Mouse (Mus musculus) neural tube, embryonic 14.5 days (tissue): ENCODE results near the gene Slc25a36. TPM values are rescaled to one million over a fixed set of nuclear protein-coding genes. Genes with fewer than 3 reads are reported as not detected.
A peak's percentile ranks its signal among the peaks of the same experiment; 100 is the strongest.

Experiments
- ATAC-seq: fragments of 200-750 bp; cut with Nextera tagmentation; 2 replicates; pipeline ENCODE4 v1.8.0; 2017; ENCODE audit warnings: low read depth, mild to moderate bottlenecking, moderate TSS enrichment, moderate library complexity
- H3K27ac ChIP-seq: fragments of 300-500 bp; sonication (generic); 2 replicates; pipeline ENCODE4 v1.5.1; 2014; ENCODE audit warnings: low read depth, mild to moderate bottlenecking, control low read depth, low read length, moderate library complexity, mixed read lengths
- H3K27me3 ChIP-seq: fragments of 300-500 bp; sonication (generic); 2 replicates; pipeline ENCODE4 v1.6.1; 2014; ENCODE audit warnings: low read length; ENCODE audit not compliant: control insufficient read depth, insufficient read depth
- H3K36me3 ChIP-seq: fragments of 300-500 bp; sonication (generic); 2 replicates; pipeline ENCODE4 v1.6.1; 2014; ENCODE audit warnings: low read length, mixed read lengths; ENCODE audit not compliant: control insufficient read depth, insufficient read depth
- H3K4me1 ChIP-seq: fragments of 300-500 bp; sonication (generic); 2 replicates; pipeline ENCODE4 v1.6.1; 2014; ENCODE audit warnings: low read length; ENCODE audit not compliant: control insufficient read depth, insufficient read depth
- H3K4me2 ChIP-seq: fragments of 300-500 bp; sonication (generic); 2 replicates; pipeline ENCODE4 v1.6.1; 2014; ENCODE audit warnings: mild to moderate bottlenecking, low read depth, low read length, control low read depth
- H3K4me3 ChIP-seq: fragments of 300-500 bp; sonication (generic); 2 replicates; pipeline ENCODE4 v1.5.1; 2014; ENCODE audit warnings: low read depth, low read length, control low read depth, mixed read lengths
- H3K9ac ChIP-seq: fragments of 300-500 bp; sonication (generic); replicated peaks from 2 replicates; pipeline ENCODE4 v1.6.1; 2014; ENCODE audit warnings: low read depth, mild to moderate bottlenecking, control low read depth, low read length, mixed read lengths
- H3K9me3 ChIP-seq: fragments of 300-500 bp; sonication (generic); 2 replicates; pipeline ENCODE4 v1.6.1; 2016; ENCODE audit warnings: low read length; ENCODE audit not compliant: control insufficient read depth
- whole genome bisulfite sequencing: fragments of 180-500 bp; shearing (Covaris S2); extraction: QIAGEN DNeasy Blood & Tissue Kit; methylation state at CpG from one replicate; pipeline ENCODE4 v1.1.7; 2014; 5-methylcytosine and 5-hydroxymethylcytosine counted together
- polyA plus RNA-seq: library from polyadenylated mRNA; unstranded; fragments of >200 nt; fragmentation: Nextera tagmentation; extraction: Ambion mirVana; gene quantifications from 2 replicates; pipeline ENCODE4 v1.2.1, GENCODE M21; 2014

The Slc25a36 gene
- polyA plus RNA-seq: 120 and 127 TPM in 2 replicates

DNA sequence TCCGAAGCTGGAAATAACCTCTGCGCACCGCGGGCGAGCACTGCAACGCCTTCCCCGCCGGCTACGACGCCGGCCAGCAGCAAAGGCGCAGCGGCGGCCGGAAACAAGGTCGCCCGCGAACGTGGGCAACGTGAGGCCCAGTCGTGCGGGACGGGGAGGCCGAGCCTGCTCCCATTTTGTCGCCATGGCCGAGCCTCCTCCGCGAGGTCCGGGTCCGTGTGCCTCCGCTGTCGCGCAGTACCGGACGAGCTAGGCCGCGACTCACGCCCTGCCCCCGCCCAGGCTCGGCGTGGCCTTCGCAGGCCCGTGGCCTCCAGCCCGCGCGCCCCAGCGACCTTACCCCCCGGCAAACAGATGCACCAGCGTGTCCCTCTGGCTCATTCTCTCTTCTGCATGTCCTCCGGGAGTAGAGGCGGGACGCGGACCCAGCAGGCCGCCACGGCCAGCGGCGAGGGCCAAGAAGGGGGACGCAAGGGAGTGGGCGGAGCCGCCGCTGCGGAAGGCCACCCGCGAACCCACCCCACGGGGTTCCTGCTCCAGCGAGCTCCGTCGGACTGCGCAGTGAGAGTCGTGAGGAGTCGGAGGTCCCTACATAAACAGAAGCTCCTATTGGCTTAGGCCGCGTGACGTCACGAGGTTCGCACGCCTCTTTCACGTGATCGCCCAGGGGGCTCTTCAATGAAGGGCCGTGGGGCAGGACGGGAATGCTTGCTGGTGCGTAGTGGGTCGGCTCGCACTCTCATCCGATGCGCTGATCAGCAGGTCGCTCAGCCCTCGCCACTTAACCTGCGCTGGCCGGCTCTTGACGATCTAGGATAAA is at the start of gene Slc25a36:
Gene Slc25a36, minus strand, starts transcription at position 587 of the 820 bp plus-strand sequence.
- Histone ChIP-seq H3K9me3 (no peaks in the 10 kb centered on the region), H3K27me3 (no peaks in the 10 kb centered on the region), H3K4me2 (peak within 1 kb of the TSS; percentile 51), H3K4me1 (peaks cover 13% of the 10 kb centered on the region), H3K9ac (peak within 1 kb of the TSS; percentile 86), H3K36me3 (no peaks in the 10 kb centered on the region), H3K27ac (peak within 1 kb of the TSS; percentile 85), H3K4me3 (peak within 1 kb of the TSS; percentile 80)
- WGBS: under 1% methylated on average over 86 of the region's 91 CpGs
- ATAC-seq: peak; percentile 99

DNA sequence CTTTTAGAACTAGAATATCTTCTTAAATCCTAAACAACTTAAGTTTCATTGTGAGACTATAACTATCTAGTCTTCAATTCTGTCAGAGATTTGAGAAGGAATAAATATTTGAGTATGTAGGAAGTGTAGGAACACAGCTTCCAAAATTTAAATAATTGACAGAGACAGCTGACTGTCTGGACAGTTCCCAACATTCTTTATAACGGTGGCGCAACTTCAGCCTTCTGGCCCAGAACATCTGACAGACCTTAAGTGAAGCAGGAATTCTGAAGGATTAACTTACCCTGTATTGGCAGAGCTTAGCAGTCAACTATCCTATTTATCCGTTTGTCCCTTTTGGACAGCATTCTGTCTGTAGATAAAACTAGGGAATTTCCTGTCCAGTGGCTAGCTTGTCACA is 47.5 kb upstream of the Slc25a36 start:
- no peak overlapping the region for H3K27ac ChIP-seq
- no peaks in the 10 kb centered on the region for H3K36me3 ChIP-seq
- H3K9me3 ChIP-seq: no peaks in the 10 kb centered on the region
- no peak overlapping the region for H3K4me3 ChIP-seq
- ATAC-seq: no peak
- H3K4me1 ChIP-seq: no peaks in the 10 kb centered on the region
- H3K4me2 ChIP-seq: no peak overlapping the region
- H3K9ac ChIP-seq: no peak overlapping the region
- 83% methylated on average over 3 of the region's 3 CpGs for WGBS
- H3K27me3 ChIP-seq: no peaks in the 10 kb centered on the region

DNA sequence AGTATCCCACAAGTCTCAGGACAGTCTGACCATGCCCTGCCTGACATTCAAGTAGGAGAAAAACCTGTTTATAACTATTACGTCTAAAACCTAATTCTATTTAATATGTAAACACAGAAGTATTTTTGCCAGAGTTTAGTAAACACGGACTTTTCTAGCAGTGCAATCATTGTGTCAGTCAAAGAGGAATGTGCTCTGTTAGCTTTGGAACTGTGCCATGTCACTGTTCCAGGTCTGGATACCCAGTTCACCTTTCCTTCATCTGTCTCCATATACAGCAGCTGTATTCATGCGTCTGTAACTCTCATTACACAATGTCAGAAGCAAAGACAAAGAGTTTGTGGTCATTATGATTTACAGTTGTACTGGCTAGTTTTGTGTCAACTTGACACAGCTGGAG is 45.0 kb upstream of the Slc25a36 start:
- H3K27me3 ChIP-seq: no peaks in the 10 kb centered on the region
- WGBS: 88% methylated on average over 3 of the region's 3 CpGs
- H3K36me3 ChIP-seq: no peaks in the 10 kb centered on the region
- no peaks in the 10 kb centered on the region for H3K9me3 ChIP-seq
- H3K4me1 ChIP-seq: no peaks in the 10 kb centered on the region
- no peak overlapping the region for H3K27ac ChIP-seq
- no peak for ATAC-seq
- no peak overlapping the region for H3K4me3 ChIP-seq
- no peak overlapping the region for H3K4me2 ChIP-seq
- H3K9ac ChIP-seq: no peak overlapping the region

DNA sequence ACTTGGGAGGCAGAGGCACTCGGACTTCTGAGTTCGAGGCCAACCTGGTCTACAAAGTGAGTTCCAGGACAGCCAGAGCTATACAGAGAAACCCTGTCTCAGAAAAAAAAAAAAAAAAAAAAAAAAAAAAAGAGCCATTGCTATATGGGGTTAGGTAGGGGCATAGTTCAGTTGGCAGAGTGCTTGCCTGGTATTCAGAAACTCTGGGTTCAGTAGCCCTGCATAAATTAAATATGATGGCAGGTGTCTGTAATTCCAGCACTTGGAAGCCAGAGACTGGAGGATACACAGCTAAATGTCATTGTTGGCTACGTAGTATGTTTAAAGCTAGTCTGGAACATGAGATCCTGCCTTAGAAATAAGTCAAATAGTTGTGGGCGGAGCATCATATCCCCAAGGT is 44.0 kb upstream of the Slc25a36 start:
- no peak overlapping the region for H3K9ac ChIP-seq
- no peaks in the 10 kb centered on the region for H3K4me1 ChIP-seq
- no peak overlapping the region for H3K4me3 ChIP-seq
- no peaks in the 10 kb centered on the region for H3K36me3 ChIP-seq
- WGBS: 96% methylated on average over 4 of the region's 4 CpGs
- H3K27ac ChIP-seq: no peak overlapping the region
- H3K27me3 ChIP-seq: no peaks in the 10 kb centered on the region
- no peaks in the 10 kb centered on the region for H3K9me3 ChIP-seq
- ATAC-seq: no peak
- H3K4me2 ChIP-seq: no peak overlapping the region

DNA sequence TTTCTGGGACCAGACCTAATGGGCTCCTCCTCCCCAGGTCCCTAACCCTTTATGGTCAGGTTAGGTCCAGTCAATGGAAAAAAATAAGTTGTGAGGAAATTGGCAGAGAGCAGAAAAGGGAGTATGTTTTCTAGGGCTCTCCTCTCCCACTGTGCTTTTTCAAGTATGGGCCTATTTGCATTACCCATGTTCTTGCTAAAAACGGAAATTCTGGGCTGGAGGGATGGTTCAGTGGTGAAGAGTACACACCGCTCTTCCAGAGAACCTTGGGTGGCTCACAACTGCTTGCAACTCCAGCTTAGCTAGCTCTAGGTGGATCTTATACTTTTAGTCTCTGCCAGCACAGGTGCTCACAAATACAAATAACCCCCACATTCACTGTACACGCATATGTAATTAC is 42.0 kb upstream of the Slc25a36 start:
- WGBS: 90% methylated on average over 3 of the region's 3 CpGs
- Histone ChIP-seq H3K4me2 (no peak overlapping the region), H3K9ac (no peak overlapping the region), H3K4me1 (no peaks in the 10 kb centered on the region), H3K36me3 (no peaks in the 10 kb centered on the region), H3K4me3 (no peak overlapping the region), H3K27me3 (no peaks in the 10 kb centered on the region), H3K27ac (no peak overlapping the region), H3K9me3 (no peaks in the 10 kb centered on the region)
- ATAC-seq: no peak

DNA sequence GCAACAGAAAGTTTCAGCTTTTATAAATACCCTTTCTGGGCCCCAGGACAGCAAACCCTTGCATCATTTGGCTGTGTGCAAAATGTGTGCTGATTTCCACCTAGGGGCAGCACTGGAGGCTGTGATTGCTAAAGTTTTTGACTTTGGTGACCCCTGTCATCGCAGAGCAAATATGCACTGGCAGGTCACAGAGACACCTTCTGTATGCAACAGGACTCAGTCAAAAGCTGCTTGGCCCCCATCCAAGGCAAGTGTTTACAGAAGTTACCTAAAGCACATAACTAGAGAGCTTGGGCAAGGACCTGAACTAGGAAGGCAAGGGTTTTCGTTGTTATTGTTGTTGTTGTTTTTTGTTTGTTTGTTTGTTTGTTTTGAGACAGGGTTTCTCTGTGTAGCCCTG is 36.3 kb upstream of the Slc25a36 start:
- H3K4me3 ChIP-seq: no peak overlapping the region
- no peaks in the 10 kb centered on the region for H3K4me1 ChIP-seq
- ATAC-seq: no peak
- H3K9me3 ChIP-seq: no peaks in the 10 kb centered on the region
- H3K9ac ChIP-seq: no peak overlapping the region
- H3K4me2 ChIP-seq: no peak overlapping the region
- WGBS: 85% methylated on average over 2 of the region's 2 CpGs
- H3K27me3 ChIP-seq: no peaks in the 10 kb centered on the region
- no peak overlapping the region for H3K27ac ChIP-seq
- H3K36me3 ChIP-seq: no peaks in the 10 kb centered on the region

DNA sequence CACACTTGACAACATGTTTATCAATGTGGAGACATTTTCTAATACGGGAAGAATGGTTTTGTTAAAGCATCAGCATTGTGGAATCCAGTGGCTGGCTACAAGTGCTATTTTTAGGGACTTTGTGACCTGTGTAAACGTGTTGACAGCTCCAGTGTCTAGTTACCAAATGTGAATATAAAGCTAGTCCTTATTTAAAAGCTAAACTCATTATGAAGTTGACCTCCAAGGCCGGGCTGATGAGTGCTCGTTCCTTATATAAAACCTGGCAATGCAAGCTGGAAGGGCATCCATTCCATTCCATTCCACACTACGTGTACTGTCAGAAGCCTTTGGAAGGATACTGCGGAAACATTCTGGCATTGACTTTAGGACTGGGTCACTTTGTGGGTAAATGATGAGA is 34.4 kb upstream of the Slc25a36 start:
- Histone ChIP-seq H3K27ac (no peak overlapping the region), H3K27me3 (no peaks in the 10 kb centered on the region), H3K4me2 (no peak overlapping the region), H3K36me3 (no peaks in the 10 kb centered on the region), H3K9ac (no peak overlapping the region), H3K4me1 (no peaks in the 10 kb centered on the region), H3K4me3 (no peak overlapping the region), H3K9me3 (no peaks in the 10 kb centered on the region)
- ATAC-seq: no peak
- WGBS: 87% methylated on average over 6 of the region's 6 CpGs

DNA sequence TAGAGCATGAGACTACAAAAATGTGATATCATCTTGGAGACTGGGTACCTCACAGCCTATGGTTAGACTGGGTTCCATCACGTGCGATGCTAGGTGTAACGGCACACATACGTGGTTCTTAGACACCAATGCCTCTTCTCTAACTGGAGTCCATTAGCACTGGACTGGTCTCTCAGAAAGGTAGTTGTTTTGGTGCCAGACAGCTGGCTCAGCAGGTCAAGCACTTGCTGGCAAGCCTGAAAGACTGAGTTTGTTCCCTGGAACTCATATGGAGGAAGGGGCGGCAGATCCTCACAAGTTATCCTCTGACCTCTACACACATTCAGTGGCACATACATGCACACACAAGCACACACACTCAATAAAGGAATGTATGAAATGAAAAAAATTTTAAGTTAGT is 32.5 kb upstream of the Slc25a36 start:
- no peaks in the 10 kb centered on the region for H3K9me3 ChIP-seq
- no peaks in the 10 kb centered on the region for H3K36me3 ChIP-seq
- H3K27ac ChIP-seq: no peak overlapping the region
- 89% methylated on average over 5 of the region's 5 CpGs for WGBS
- no peaks in the 10 kb centered on the region for H3K4me1 ChIP-seq
- H3K9ac ChIP-seq: no peak overlapping the region
- no peak overlapping the region for H3K4me3 ChIP-seq
- no peak for ATAC-seq
- H3K4me2 ChIP-seq: no peak overlapping the region
- no peaks in the 10 kb centered on the region for H3K27me3 ChIP-seq

DNA sequence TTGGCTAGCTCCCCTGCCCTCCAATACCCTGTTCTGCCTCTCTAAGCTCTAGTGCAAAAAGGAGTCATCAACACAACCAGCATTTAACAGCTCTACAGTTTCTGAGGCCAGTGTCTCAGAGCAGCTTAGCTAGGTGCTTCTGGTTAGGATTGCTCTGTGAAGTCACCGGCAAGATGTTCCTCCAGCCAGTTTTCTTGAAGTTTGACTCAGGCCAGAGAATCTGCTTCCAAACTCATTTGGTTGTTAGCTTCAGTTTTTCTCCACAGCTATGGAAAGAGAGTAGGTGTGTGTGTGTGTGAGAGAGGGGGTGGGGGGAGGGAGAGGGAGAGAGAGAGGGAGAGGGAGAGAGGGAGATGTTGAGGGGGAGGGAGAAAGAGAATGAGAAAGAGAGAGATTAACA is 31.6 kb upstream of the Slc25a36 start:
- Histone ChIP-seq H3K9me3 (no peaks in the 10 kb centered on the region), H3K4me1 (no peaks in the 10 kb centered on the region), H3K36me3 (no peaks in the 10 kb centered on the region), H3K4me3 (no peak overlapping the region), H3K27ac (no peak overlapping the region), H3K9ac (no peak overlapping the region), H3K27me3 (no peaks in the 10 kb centered on the region), H3K4me2 (no peak overlapping the region)
- WGBS: 91% methylated on average over 1 of the region's 1 CpGs
- ATAC-seq: no peak
